Mouse (Mus musculus) ES-E14 (cell line): ENCODE data around the gene Sfxn3. TPM values are rescaled to one million over a fixed set of nuclear protein-coding genes. Genes with fewer than 3 reads are reported as not detected.
A peak's percentile ranks its signal among the peaks of the same experiment; 100 is the strongest.

Experiments
- DNase-seq: peaks from one replicate; pipeline ENCODE4 v3.0.0-alpha.2; 2013; ENCODE audit warnings: low read depth, low spot score
- H3K27ac ChIP-seq: 2 replicates; pipeline ENCODE4 v1.5.1; 2012; ENCODE audit warnings: low read depth, mild to moderate bottlenecking, low read length, moderate library complexity, mixed read lengths; ENCODE audit not compliant: poor library complexity, insufficient read depth, severe bottlenecking
- H3K36me3 ChIP-seq: 2 replicates; pipeline ENCODE4 v1.6.1; 2012; ENCODE audit warnings: mild to moderate bottlenecking, low read length, moderate library complexity, mixed read lengths; ENCODE audit not compliant: control insufficient read depth, poor library complexity, insufficient read depth, severe bottlenecking
- H3K4me1 ChIP-seq, 2 experiments: fragments of 150-350 bp in 1 of 2; sonication (generic) in 1 of 2; 2 replicates each; pipeline ENCODE4 v1.6.1; 2012; ENCODE audit warnings: low read length in 2 of 2, mild to moderate bottlenecking in 1 of 2, mixed read lengths in 1 of 2; ENCODE audit not compliant: control insufficient read depth in 2 of 2, insufficient read depth in 2 of 2, poor library complexity in 1 of 2
- H3K4me3 ChIP-seq, 2 experiments: fragments of 150-350 bp in 1 of 2; sonication (generic) in 1 of 2; 2 replicates each; pipeline ENCODE4 v1.5.1; 2012; ENCODE audit warnings: low read length in 2 of 2, low read depth in 1 of 2, mild to moderate bottlenecking in 1 of 2, mixed read lengths in 1 of 2; ENCODE audit not compliant: insufficient read depth in 1 of 2, poor library complexity in 1 of 2, severe bottlenecking in 1 of 2
- H3K9ac ChIP-seq: 2 replicates; pipeline ENCODE4 v1.6.1; 2012; ENCODE audit warnings: low read depth, mild to moderate bottlenecking, low read length, mixed read lengths; ENCODE audit not compliant: poor library complexity, insufficient read depth, severe bottlenecking
- H3K9me3 ChIP-seq: fragments of 150-350 bp; sonication (generic); 2 replicates; pipeline ENCODE4 v1.6.1; 2012; ENCODE audit warnings: low read depth, mild to moderate bottlenecking, low read length; ENCODE audit not compliant: control insufficient read depth, insufficient read depth
- CHD2 ChIP-seq: IDR thresholded peaks from 2 replicates; pipeline ENCODE4 v1.6.1; 2014; ENCODE audit warnings: mild to moderate bottlenecking, low read depth, low read length, inconsistent platforms
- HCFC1 ChIP-seq: IDR thresholded peaks from 2 replicates; pipeline ENCODE4 v1.6.1; 2012; ENCODE audit warnings: low read length, inconsistent platforms, borderline replicate concordance; ENCODE audit not compliant: insufficient read depth
- MAFK ChIP-seq: IDR thresholded peaks from 2 replicates; pipeline ENCODE4 v1.6.1; 2014; ENCODE audit warnings: mild to moderate bottlenecking, low read depth, low read length, inconsistent platforms; ENCODE audit not compliant: insufficient read depth
- ZC3H11A ChIP-seq: IDR thresholded peaks from 2 replicates; pipeline ENCODE4 v1.6.1; 2012; ENCODE audit warnings: low read depth, mild to moderate bottlenecking, inconsistent platforms, low read length, borderline replicate concordance
- ZNF384 ChIP-seq: IDR thresholded peaks from 2 replicates; pipeline ENCODE4 v1.6.1; 2012; ENCODE audit warnings: low read depth, low read length, inconsistent platforms
- in situ Hi-C, 2 experiments: fragments of 600-800 bp; cut with MboI; formaldehyde crosslinking; loops; one replicate each; pipeline ENCODE4 v1.15.1; 2025; ENCODE audit warnings: low sequenced_read_pairs in 2 of 2, inconsistent platforms in 1 of 2; ENCODE audit not compliant: unreplicated experiment in 2 of 2
- total RNA-seq: library from RNA; depleted of rRNA; stranded (reverse); fragments of 300-350 nt; gene quantifications from 2 replicates; pipeline ENCODE4 v1.2.3, GENCODE M21; 2012; rRNA removed

The Sfxn3 gene
- total RNA-seq: 4.0 and 7.1 TPM in 2 replicates

GRCm38 (mm10) chr19:45047417-45047934, at the start of gene Sfxn3:
Gene Sfxn3, plus strand, starts transcription at chr19:45047503.
- Histone ChIP-seq H3K4me1 (peaks cover 0 to 17% of the 10 kb centered on the region in 2 experiments; a peak in 1 of 4 replicates), H3K36me3 (no peaks in the 10 kb centered on the region), H3K9ac (peak within 1 kb of the TSS; percentile 57), H3K4me3 (peak within 1 kb of the TSS; percentile 54 to 55), H3K27ac (no peak within 1 kb of the TSS), H3K9me3 (no peaks in the 10 kb centered on the region)
- DNase-seq: peak; percentile 85
- TF ChIP-seq ZC3H11A (no peak), ZNF384 (no peak), CHD2 (no peak), MAFK (no peak), HCFC1 (no peak)
- in situ Hi-C loops: no loop called here

GRCm38 (mm10) chr19:44997786-44998185, 49.5 kb upstream of the Sfxn3 start:
- Histone ChIP-seq H3K4me1 (peaks cover 0 to 6% of the 10 kb centered on the region in 2 experiments; a peak in 1 of 4 replicates), H3K36me3 (peaks cover 3% of the 10 kb centered on the region; the same call in 1 of the 2 replicates), H3K27ac (no peak overlapping the region), H3K4me3 (no peak overlapping the region), H3K9ac (no peak overlapping the region), H3K9me3 (no peaks in the 10 kb centered on the region)
- TF ChIP-seq ZNF384: no peak
- no peak for TF ChIP-seq ZC3H11A
- no peak for TF ChIP-seq HCFC1
- TF ChIP-seq CHD2: no peak
- TF ChIP-seq MAFK: no peak
- in situ Hi-C loops: no loop called here
- no peak for DNase-seq

- TF ChIP-seq ZNF384: no peak
- no peak for TF ChIP-seq MAFK
- TF ChIP-seq HCFC1: no peak
- TF ChIP-seq CHD2: no peak
- TF ChIP-seq ZC3H11A: no peak
- Histone ChIP-seq H3K9me3 (no peaks in the 10 kb centered on the region), H3K27ac (no peak overlapping the region), H3K9ac (no peak overlapping the region), H3K4me3 (no peak overlapping the region), H3K4me1 (peaks cover 0 to 6% of the 10 kb centered on the region in 2 experiments; a peak in 1 of 4 replicates), H3K36me3 (peaks cover 12% of the 10 kb centered on the region; the same call in 1 of the 2 replicates)
- no peak for DNase-seq
- in situ Hi-C loops: no loop called here
These were observed 47.7 kb upstream of the Sfxn3 start for GRCm38 (mm10) chr19:44999647-45000046.

- in situ Hi-C loops: no loop called here
- Histone ChIP-seq H3K4me3 (no peak overlapping the region), H3K9ac (no peak overlapping the region), H3K36me3 (peaks cover 15% of the 10 kb centered on the region), H3K4me1 (peaks cover 5% of the 10 kb centered on the region in 2 experiments; a peak in 2 of 4 replicates), H3K9me3 (no peaks in the 10 kb centered on the region), H3K27ac (no peak overlapping the region)
- DNase-seq: no peak
- TF ChIP-seq ZNF384: no peak
- no peak for TF ChIP-seq CHD2
- no peak for TF ChIP-seq ZC3H11A
- no peak for TF ChIP-seq HCFC1
- TF ChIP-seq MAFK: no peak
These were observed 45.0 kb upstream of the Sfxn3 start for GRCm38 (mm10) chr19:45002301-45002700.
